Mouse (Mus musculus) erythroblast, embryonic 14.5 days (primary cell): ENCODE measurements around the gene Pck2.

Experiments used
- GATA1 ChIP-seq: IDR thresholded peaks from 2 replicates; pipeline ENCODE4 v1.6.1; 2012; ENCODE audit warnings: low read length, inconsistent platforms, mixed read lengths
- TAL1 ChIP-seq: IDR thresholded peaks from 3 replicates; pipeline ENCODE4 v1.6.1; 2012; ENCODE audit warnings: low read length, inconsistent platforms, mixed read lengths

DNA sequence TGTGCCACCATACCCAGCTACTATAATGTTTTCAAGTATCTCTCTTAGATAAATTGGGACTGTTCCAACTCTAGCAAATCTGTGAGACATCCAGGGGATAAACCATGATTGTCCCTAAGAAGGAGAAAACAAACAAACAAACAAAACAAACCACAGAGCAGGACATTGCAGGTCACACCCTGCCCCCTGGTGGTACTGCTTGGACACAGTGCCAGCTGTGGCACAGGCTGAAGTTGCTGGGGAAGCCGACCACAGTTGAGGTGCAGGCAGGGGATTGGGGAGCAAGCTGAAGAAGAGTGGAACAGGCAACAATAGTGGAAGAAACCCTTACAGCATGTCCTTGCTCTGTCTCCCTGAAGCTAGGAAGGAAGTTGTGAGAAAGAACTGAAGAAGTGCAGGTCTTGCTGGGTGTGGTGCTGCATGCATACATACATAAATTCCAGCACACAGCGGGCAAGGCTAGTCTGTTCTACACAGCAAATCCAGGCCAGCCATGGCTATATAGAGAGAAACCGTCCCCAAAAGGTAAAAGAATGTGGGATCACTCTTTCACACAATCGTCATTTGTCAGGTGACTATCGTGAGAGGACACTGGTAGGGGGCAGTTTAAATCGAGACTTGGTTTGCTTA is 3.8 kb upstream of the Pck2 start:
- TF ChIP-seq TAL1, result no peak
- TF ChIP-seq GATA1, result no peak
